Mouse (Mus musculus): ENCODE measurements at regions not wholly inside any gene's neighbourhood (a gene's known extent, or its start where the extent isn't known, plus 50 kb on each side); places are given as distances from the start of the nearest gene placed in this dataset.

- no peak for TF ChIP-seq CTCF (IDR thresholded peaks at IDR 0.05; ENCODE audit: low read depth, low read length)
- TF ChIP-seq GATA1 (IDR thresholded peaks at IDR 0.05; ENCODE audit: borderline replicate concordance, low read length), result no peak
- TF ChIP-seq TAL1 (conservative IDR thresholded peaks at IDR 0.05; ENCODE audit: low read depth, low read length), result no peak
Measured at GRCm38 (mm10) chr17:51682368-51682767, 150.7 kb downstream of the Satb1 start.
